Mouse (Mus musculus) retina, postnatal 7 days (tissue): ENCODE data around the gene Ptprn2.
"Not testable (repeated sequence)": the region's sequence is repeated elsewhere in the genome, so short reads cannot be mapped to it uniquely, and the experiment has no call there.

Experiments used
- DNase-seq: peaks from one replicate; pipeline ENCODE4 v3.0.0-alpha.2; 2012; ENCODE audit warnings: low read depth, low spot score

Ptprn2 gene

GRCm38 (mm10) chr12:116515824-116516223, 30.3 kb downstream of the Ptprn2 start:
- DNase-seq, result no peak

- no peak for DNase-seq
Measured at GRCm38 (mm10) chr12:116528861-116529260, 43.3 kb downstream of the Ptprn2 start.

DNA sequence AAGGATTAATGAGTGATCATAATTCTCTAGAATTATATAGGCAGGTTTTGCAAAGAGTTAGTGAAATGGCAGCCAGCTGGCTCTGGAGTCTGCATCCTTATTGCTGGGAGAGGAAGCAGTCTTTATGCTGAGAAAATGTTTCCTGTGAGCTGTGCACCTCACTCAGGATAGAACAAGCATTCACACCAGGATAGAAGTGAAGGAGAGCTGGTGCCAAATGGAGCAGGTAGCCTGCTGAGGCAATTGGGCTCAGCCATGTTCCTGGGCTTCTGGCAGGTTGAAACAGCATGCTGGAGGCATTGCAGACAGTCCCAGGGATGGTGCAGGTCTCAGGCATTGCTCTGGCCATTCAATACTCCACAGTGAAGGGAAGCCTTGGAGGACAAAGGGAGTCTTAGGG, 47.8 kb downstream of the Ptprn2 start:
- DNase-seq, result no peak

DNA sequence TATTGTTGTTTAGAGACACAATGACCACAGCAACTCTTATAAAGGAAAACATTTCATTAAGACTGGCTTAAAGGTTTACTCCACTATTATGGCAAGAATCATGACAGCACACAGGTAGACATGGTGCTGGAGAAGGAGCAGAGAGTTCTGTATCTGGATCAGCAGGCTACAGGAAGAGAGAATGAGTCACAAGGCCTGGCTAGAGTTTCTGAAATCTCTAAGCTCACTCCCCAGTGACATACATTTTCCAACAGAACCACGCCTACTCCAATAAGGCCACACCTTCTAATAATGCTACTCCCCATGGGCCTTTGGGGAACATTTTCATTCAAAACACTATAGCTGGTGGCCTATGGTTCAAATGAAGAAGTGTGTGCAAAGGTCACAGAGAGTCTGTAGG, 53.8 kb downstream of the Ptprn2 start:
- DNase-seq, result no peak

DNA sequence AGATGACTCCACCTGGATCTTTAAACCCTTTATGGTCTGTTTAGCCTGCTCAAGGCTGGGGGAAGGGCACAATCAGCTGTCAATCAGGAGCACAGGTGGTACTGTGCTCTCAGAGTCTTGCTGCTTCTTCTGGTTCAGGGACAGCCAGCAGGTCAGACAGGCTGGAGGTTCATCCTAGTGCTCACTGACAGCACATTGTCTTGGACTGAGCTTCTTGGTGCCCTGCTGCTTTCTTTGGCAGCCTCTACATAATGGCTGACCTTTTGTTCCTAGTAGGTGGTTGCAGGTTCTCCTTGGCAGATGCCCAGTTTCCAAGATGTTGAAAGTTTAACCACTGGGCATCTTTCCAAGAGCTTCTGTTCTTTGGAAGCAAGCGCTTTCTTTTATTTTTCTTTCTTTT, 55.1 kb downstream of the Ptprn2 start:
- DNase-seq, result no peak

- no peak for DNase-seq
Measured at GRCm38 (mm10) chr12:116550031-116550430, 64.5 kb downstream of the Ptprn2 start.

DNA sequence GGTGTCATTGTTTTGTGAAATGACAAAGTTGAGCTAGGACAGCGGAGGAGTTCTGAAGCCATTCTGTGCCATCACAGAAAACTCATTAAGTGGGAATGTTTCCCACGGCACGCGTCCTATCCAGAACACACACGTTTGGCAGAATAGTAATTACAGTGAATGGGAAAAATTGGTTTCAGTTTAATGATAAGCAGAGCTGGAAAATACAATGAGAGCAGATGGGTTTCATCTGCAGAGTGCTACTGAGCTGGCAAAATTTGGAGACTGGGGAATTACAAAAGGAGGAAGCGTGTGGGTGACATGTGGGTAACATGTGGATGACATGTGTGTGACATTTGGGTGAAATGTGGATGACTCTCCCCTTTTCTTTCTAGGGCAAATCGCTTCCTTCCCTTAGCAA, 66.0 kb downstream of the Ptprn2 start:
- DNase-seq, result no peak

DNA sequence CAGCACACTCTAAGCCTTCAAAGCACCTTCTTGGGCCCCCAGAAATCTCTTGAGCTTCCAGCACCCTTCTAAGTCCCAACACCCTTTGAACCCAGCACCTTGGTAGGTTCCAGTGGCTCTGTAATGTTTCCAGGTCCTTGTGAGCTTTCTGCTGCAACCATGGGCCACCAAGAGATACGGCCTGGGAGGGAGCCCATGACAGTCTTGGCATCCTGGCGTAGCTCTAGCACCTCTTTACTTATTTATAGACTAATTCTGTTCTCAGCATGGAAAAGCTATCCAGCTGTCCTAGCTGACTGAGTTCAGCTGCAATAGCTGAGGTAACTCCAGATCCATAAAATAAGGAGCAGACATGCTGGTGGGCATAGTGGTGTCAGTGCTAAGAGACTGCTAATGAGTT, 66.8 kb downstream of the Ptprn2 start:
- no peak for DNase-seq

GRCm38 (mm10) chr12:116553361-116553760, 67.8 kb downstream of the Ptprn2 start:
- no peak for DNase-seq

- DNase-seq, result no peak
Measured at GRCm38 (mm10) chr12:116555964-116556363, 70.4 kb downstream of the Ptprn2 start.

- no peak for DNase-seq
Measured at GRCm38 (mm10) chr12:116564441-116564840, 78.9 kb downstream of the Ptprn2 start.

DNA sequence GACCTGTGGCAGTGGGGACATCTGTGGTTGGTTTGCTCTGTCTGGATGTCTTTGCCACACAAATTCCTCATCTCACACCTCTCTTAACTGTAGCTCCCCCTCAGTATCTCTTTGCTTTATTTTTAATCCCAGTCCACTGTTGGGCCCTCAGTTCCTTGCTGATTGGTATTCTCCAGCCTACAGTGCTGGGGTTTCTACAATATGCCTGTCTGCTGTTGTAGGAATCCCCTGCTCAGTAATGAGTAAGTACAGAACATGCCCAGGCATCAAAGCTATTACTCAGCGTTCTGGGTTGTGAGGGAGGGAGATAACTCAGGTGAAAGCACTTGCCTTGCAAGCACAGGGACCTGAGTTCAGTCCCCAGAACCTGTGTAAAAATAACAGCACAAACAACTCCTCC, 81.2 kb downstream of the Ptprn2 start:
- no peak for DNase-seq

- no peak for DNase-seq
Measured at GRCm38 (mm10) chr12:116567170-116567569, 81.7 kb downstream of the Ptprn2 start.

DNA sequence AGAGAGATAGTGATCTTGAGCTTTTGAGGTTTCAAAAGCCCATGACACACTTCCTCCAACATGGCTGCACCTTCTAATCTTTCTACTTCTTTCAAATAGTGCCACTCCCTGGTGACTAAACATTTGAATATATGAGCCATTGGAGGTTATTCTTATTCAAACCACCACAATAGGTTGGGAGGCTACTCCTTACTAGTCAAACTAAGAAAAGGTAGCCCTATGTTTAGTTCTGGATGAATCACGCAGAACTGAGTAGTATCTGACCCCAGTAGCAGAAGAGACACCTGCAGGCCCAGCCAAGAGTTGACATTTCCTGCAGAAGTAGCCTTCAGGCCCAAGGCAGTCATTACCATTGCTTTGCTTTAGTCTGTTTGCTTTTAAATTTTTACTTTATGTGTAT, 84.0 kb downstream of the Ptprn2 start:
- no peak for DNase-seq

GRCm38 (mm10) chr12:116574102-116574501, 88.6 kb downstream of the Ptprn2 start:
- DNase-seq, result no peak

GRCm38 (mm10) chr12:116574720-116575119, 89.2 kb downstream of the Ptprn2 start:
- no peak for DNase-seq

- DNase-seq, result not testable (repeated sequence)
Measured at GRCm38 (mm10) chr12:116577917-116578316, 92.4 kb downstream of the Ptprn2 start.

DNA sequence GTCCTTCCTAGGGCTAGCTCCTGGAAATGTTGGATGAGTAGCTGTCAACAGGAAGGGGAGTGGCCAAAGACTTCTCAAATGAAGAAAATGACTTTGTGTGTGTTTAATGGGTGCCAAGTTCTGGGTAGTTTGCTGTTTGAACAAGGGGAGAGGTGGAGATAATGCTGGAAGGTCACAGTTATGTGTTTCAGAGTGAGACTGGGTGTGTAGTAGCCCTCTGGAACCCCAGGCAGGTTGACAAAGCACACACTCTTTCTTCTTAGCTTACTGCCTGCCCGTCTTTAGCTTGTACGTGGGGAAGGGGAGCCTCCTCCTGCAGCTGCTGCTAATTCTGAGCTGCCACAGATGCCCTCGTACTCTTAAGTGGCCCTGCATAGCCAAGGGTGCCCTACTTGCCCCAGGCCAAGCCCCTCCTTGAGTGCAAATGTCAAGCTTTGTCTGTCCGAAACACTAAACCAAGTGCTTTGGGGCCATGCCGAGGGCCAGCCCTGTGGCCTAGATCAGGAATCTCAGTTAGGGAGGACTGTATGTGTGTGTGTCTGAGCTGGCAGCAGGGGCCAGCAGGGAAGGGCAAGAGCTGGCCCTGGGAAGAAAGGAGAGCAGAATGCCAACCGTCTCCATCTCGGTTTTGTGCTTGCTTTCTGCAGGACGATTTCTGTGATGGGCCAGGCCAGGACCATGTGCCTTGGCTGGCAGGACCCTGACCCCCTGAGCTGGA, 95.5 kb downstream of the Ptprn2 start:
- no peak for DNase-seq

- DNase-seq, result no peak
Measured at GRCm38 (mm10) chr12:116581864-116582263, 96.3 kb downstream of the Ptprn2 start.

DNA sequence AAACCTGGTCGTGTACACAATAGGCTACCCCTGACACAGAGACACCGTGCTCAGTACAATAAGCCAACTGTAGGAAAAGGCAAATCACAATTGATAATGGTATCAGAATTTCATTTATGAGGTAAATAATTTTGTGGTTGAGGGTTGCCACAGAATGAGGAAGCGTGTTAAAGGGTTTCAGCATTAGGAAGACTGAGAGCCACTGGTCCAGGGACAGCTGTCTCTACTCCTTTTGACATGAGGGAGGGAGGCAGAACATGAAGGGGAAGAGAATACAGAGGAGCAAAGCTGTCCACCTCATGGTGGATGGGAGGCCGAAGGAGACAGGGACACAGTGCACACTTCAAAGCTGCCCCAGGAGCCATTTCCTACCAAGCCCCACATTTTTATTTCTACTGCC, 97.3 kb downstream of the Ptprn2 start:
- DNase-seq, result no peak

DNA sequence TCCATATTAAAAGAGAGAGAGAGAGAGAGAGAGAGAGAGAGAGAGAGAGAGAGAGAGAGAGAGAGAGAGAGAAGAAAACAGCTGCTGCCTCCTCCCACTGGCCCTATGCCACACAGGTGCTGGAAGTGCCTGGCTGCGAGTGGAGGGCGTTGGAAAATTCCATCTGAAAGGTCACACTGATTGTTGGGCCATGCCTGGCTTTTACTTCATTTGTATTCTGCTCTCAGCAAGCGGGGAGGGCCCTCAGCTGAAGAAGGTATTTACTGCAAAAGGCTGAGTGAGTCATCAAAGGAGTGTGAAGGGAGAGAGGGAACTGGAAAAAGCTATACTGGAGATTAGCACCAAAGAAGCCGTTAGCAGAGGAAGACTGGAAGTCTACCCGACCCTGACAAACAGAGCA, 99.5 kb downstream of the Ptprn2 start:
- no peak for DNase-seq

DNA sequence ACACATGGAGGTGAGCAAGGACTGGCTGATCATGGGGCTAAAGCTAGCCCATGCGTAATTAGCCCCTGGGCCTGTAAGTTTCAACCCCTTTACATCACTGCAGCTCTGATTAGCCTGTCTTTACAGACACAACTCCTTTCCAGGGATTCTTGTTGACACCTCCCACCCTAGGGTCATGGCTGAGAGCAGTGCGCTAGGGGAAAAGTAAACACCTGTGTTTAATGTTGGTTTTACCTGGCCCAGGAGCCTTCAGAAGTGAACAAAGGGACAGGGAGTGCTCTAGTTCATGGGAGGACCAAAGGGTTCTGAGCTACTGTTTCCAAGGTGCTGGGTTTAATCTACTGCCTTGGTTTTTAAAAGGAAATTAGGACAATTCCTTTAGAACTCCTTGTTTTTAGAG, 100.6 kb downstream of the Ptprn2 start:
- DNase-seq, result no peak

DNA sequence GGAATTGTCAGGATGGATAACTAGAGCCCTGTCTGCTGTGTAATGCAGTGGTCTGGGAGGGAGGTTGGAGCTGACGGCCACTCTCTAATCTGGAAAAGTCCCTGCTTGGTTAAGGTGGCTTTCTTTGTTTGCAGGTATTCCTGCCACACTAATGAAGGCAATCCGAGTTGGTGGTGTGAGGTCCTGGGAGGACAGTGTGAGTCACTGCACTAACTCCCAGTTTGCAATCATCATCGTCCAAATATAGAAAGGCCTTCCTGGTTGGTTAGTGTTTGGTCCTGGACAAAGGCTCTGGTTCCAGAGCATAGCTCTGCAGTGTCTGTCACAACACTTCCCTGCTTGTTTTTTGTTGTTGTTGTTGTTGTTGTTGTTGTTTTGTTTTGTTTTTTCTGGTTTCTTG, 102.0 kb downstream of the Ptprn2 start:
- no peak for DNase-seq

GRCm38 (mm10) chr12:116590076-116590475, 104.6 kb downstream of the Ptprn2 start:
- no peak for DNase-seq
